Mouse (Mus musculus) intestine, embryonic 15.5 days (tissue): ENCODE measurements around the gene Mtm1. TPM values are rescaled to one million over a fixed set of nuclear protein-coding genes. Genes with fewer than 3 reads are reported as not detected.

Experiments
- ATAC-seq: fragments of 200-750 bp; cut with Nextera tagmentation; 2 replicates; pipeline ENCODE4 v1.8.0; 2017; ENCODE audit warnings: moderate TSS enrichment, moderate library complexity
- H3K27ac ChIP-seq: fragments of 300-500 bp; sonication (generic); 2 replicates; pipeline ENCODE4 v1.5.1; 2015; ENCODE audit warnings: mild to moderate bottlenecking, inconsistent platforms
- H3K27me3 ChIP-seq: fragments of 300-500 bp; sonication (generic); replicated peaks from 2 replicates; pipeline ENCODE4 v1.6.1; 2015; ENCODE audit warnings: inconsistent platforms
- H3K36me3 ChIP-seq: fragments of 300-500 bp; sonication (generic); 2 replicates; pipeline ENCODE4 v1.6.1; 2015; ENCODE audit warnings: inconsistent platforms
- H3K4me1 ChIP-seq: fragments of 300-500 bp; sonication (generic); replicated peaks from 2 replicates; pipeline ENCODE4 v1.6.1; 2015; ENCODE audit warnings: inconsistent platforms
- H3K4me2 ChIP-seq: fragments of 300-500 bp; sonication (generic); replicated peaks from 2 replicates; pipeline ENCODE4 v1.6.1; 2015; ENCODE audit warnings: mild to moderate bottlenecking, inconsistent platforms
- H3K4me3 ChIP-seq: fragments of 300-500 bp; sonication (generic); replicated peaks from 2 replicates; pipeline ENCODE4 v1.5.1; 2015; ENCODE audit warnings: inconsistent platforms
- H3K9ac ChIP-seq: fragments of 300-500 bp; sonication (generic); 2 replicates; pipeline ENCODE4 v1.6.1; 2015; ENCODE audit warnings: inconsistent platforms
- H3K9me3 ChIP-seq: fragments of 300-500 bp; sonication (generic); 2 replicates; pipeline ENCODE4 v1.6.1; 2016; ENCODE audit warnings: inconsistent platforms
- WGBS: fragments of 180-500 bp; shearing (Covaris S2); methylation state at CpG from one replicate; pipeline ENCODE4 v1.1.7; 2015; 5-methylcytosine and 5-hydroxymethylcytosine counted together
- polyA plus RNA-seq: library from polyadenylated mRNA; unstranded; fragments of >200 nt; fragmentation: Nextera tagmentation; extraction: Ambion mirVana; gene quantifications from 2 replicates; pipeline ENCODE4 v1.2.1, GENCODE M21; 2015

Mtm1 gene
- 10.0 and 11.0 TPM in 2 replicates for polyA plus RNA-seq

GRCm38 (mm10) chrX:71210467-71210866, at the start of gene Mtm1:
TSS of gene Mtm1 (plus strand) at chrX:71210767.
- Histone ChIP-seq H3K4me2 (no peak within 1 kb of the TSS), H3K9me3 (no peaks in the 10 kb centered on the region), H3K36me3 (no peaks in the 10 kb centered on the region), H3K27ac (no peak within 1 kb of the TSS), H3K4me1 (no peaks in the 10 kb centered on the region), H3K4me3 (no peak within 1 kb of the TSS), H3K9ac (no peak within 1 kb of the TSS), H3K27me3 (no peaks in the 10 kb centered on the region)
- 96% methylated on average over 1 of the region's 1 CpGs for whole genome bisulfite sequencing
- no peak for ATAC-seq

- 93% methylated on average over 3 of the region's 3 CpGs for WGBS
- H3K4me1 ChIP-seq: no peaks in the 10 kb centered on the region
Observed at GRCm38 (mm10) chrX:71181526-71181925, 29.0 kb upstream of the Mtm1 start.

GRCm38 (mm10) chrX:71183671-71184070, 26.9 kb upstream of the Mtm1 start:
- 94% methylated on average over 4 of the region's 4 CpGs for WGBS
- ATAC-seq: no peak

More at GRCm38 (mm10) chrX:71181526-71181925, 29.0 kb upstream of the Mtm1 start:
- Histone ChIP-seq H3K4me2 (no peak overlapping the region), H3K27me3 (no peaks in the 10 kb centered on the region), H3K9me3 (no peaks in the 10 kb centered on the region), H3K9ac (no peak overlapping the region), H3K4me3 (no peak overlapping the region), H3K27ac (no peak overlapping the region), H3K36me3 (no peaks in the 10 kb centered on the region)
- no peak for ATAC-seq

GRCm38 (mm10) chrX:71186396-71186795, 24.2 kb upstream of the Mtm1 start:
- ATAC-seq: no peak
- 92% methylated on average over 1 of the region's 1 CpGs for WGBS
- no peaks in the 10 kb centered on the region for H3K36me3 ChIP-seq
- no peak overlapping the region for H3K9ac ChIP-seq
- H3K4me2 ChIP-seq: no peak overlapping the region
- no peak overlapping the region for H3K27ac ChIP-seq
- H3K27me3 ChIP-seq: no peaks in the 10 kb centered on the region
- no peak overlapping the region for H3K4me3 ChIP-seq
- no peaks in the 10 kb centered on the region for H3K4me1 ChIP-seq
- H3K9me3 ChIP-seq: no peaks in the 10 kb centered on the region

More at GRCm38 (mm10) chrX:71183671-71184070, 26.9 kb upstream of the Mtm1 start:
- no peaks in the 10 kb centered on the region for H3K4me1 ChIP-seq
- H3K27ac ChIP-seq: no peak overlapping the region
- H3K36me3 ChIP-seq: no peaks in the 10 kb centered on the region
- no peak overlapping the region for H3K9ac ChIP-seq
- H3K4me3 ChIP-seq: no peak overlapping the region
- H3K27me3 ChIP-seq: no peaks in the 10 kb centered on the region
- H3K4me2 ChIP-seq: no peak overlapping the region
- H3K9me3 ChIP-seq: no peaks in the 10 kb centered on the region

- WGBS: 75% methylated on average over 2 of the region's 2 CpGs
- Histone ChIP-seq H3K4me2 (no peak overlapping the region), H3K27ac (no peak overlapping the region), H3K4me1 (no peaks in the 10 kb centered on the region), H3K36me3 (no peaks in the 10 kb centered on the region), H3K9ac (no peak overlapping the region), H3K9me3 (no peaks in the 10 kb centered on the region), H3K27me3 (no peaks in the 10 kb centered on the region), H3K4me3 (no peak overlapping the region)
- ATAC-seq: no peak
Observed at GRCm38 (mm10) chrX:71204776-71205175, 5.8 kb upstream of the Mtm1 start.

GRCm38 (mm10) chrX:71205821-71206542, 4.6 kb upstream of the Mtm1 start:
- WGBS: 94% methylated on average over 1 of the region's 1 CpGs
- H3K27ac ChIP-seq: no peak overlapping the region
- H3K27me3 ChIP-seq: no peaks in the 10 kb centered on the region
- H3K9me3 ChIP-seq: no peaks in the 10 kb centered on the region
- no peaks in the 10 kb centered on the region for H3K36me3 ChIP-seq
- no peak overlapping the region for H3K9ac ChIP-seq
- H3K4me1 ChIP-seq: no peaks in the 10 kb centered on the region
- H3K4me3 ChIP-seq: no peak overlapping the region
- H3K4me2 ChIP-seq: no peak overlapping the region
- no peak for ATAC-seq

GRCm38 (mm10) chrX:71206595-71206994, 4.0 kb upstream of the Mtm1 start:
- Histone ChIP-seq H3K9me3 (no peaks in the 10 kb centered on the region), H3K4me2 (no peak overlapping the region), H3K4me3 (no peak overlapping the region), H3K4me1 (no peaks in the 10 kb centered on the region), H3K36me3 (no peaks in the 10 kb centered on the region), H3K27me3 (no peaks in the 10 kb centered on the region), H3K9ac (no peak overlapping the region), H3K27ac (no peak overlapping the region)
- WGBS: 85% methylated on average over 1 of the region's 1 CpGs
- no peak for ATAC-seq

GRCm38 (mm10) chrX:71212911-71213310, 2.3 kb downstream of the Mtm1 start:
- Histone ChIP-seq H3K9ac (no peak overlapping the region), H3K4me1 (no peaks in the 10 kb centered on the region), H3K36me3 (no peaks in the 10 kb centered on the region), H3K9me3 (no peaks in the 10 kb centered on the region), H3K27me3 (no peaks in the 10 kb centered on the region), H3K4me2 (no peak overlapping the region), H3K4me3 (no peak overlapping the region), H3K27ac (no peak overlapping the region)
- no peak for ATAC-seq
- 69% methylated on average over 4 of the region's 4 CpGs for WGBS

- no peaks in the 10 kb centered on the region for H3K9me3 ChIP-seq
- H3K27me3 ChIP-seq: no peaks in the 10 kb centered on the region
- no peaks in the 10 kb centered on the region for H3K4me1 ChIP-seq
- H3K9ac ChIP-seq: peak overlapping the region; percentile 37; the same call in 1 of the 2 replicates
- H3K36me3 ChIP-seq: no peaks in the 10 kb centered on the region
- peak overlapping the region; percentile 49 for H3K4me3 ChIP-seq
- 17% methylated on average over 20 of the region's 20 CpGs for WGBS
- H3K4me2 ChIP-seq: peak overlapping the region; percentile 76
- no peak overlapping the region for H3K27ac ChIP-seq
- peak; percentile 97 for ATAC-seq
Observed at GRCm38 (mm10) chrX:71214441-71215112, 4.0 kb downstream of the Mtm1 start.

GRCm38 (mm10) chrX:71215113-71215708, 4.6 kb downstream of the Mtm1 start:
- Histone ChIP-seq H3K36me3 (no peaks in the 10 kb centered on the region), H3K4me2 (peak overlapping the region; percentile 76), H3K9ac (peak overlapping the region; percentile 37; the same call in 1 of the 2 replicates), H3K27me3 (no peaks in the 10 kb centered on the region), H3K4me3 (peak overlapping the region; percentile 49), H3K4me1 (no peaks in the 10 kb centered on the region), H3K27ac (no peak overlapping the region), H3K9me3 (no peaks in the 10 kb centered on the region)
- 21% methylated on average over 27 of the region's 27 CpGs for WGBS
- ATAC-seq: peak; percentile 86

GRCm38 (mm10) chrX:71216879-71217278, 6.3 kb downstream of the Mtm1 start:
- H3K9ac ChIP-seq: no peak overlapping the region
- WGBS: 77% methylated on average over 2 of the region's 2 CpGs
- H3K9me3 ChIP-seq: no peaks in the 10 kb centered on the region
- H3K4me3 ChIP-seq: no peak overlapping the region
- H3K4me2 ChIP-seq: no peak overlapping the region
- H3K36me3 ChIP-seq: no peaks in the 10 kb centered on the region
- no peak overlapping the region for H3K27ac ChIP-seq
- no peaks in the 10 kb centered on the region for H3K4me1 ChIP-seq
- H3K27me3 ChIP-seq: no peaks in the 10 kb centered on the region
- ATAC-seq: no peak

GRCm38 (mm10) chrX:71218853-71219252, 8.3 kb downstream of the Mtm1 start:
- ATAC-seq: no peak

More at GRCm38 (mm10) chrX:71218853-71219252, 8.3 kb downstream of the Mtm1 start:
- Histone ChIP-seq H3K27ac (no peak overlapping the region), H3K4me3 (no peak overlapping the region), H3K4me2 (no peak overlapping the region), H3K9me3 (no peaks in the 10 kb centered on the region), H3K27me3 (no peaks in the 10 kb centered on the region), H3K9ac (no peak overlapping the region), H3K4me1 (no peaks in the 10 kb centered on the region), H3K36me3 (no peaks in the 10 kb centered on the region)
- WGBS: 51% methylated on average over 3 of the region's 3 CpGs
